Mouse (Mus musculus) spleen, postnatal 36 days (tissue): ENCODE measurements at regions not wholly inside any gene's neighbourhood (a gene's known extent, or its start where the extent isn't known, plus 50 kb on each side); places are given as distances from the start of the nearest gene placed in this dataset.

Experiments
- DNase-seq, 2 experiments: peaks; one replicate each; pipeline ENCODE4 v3.0.0; 2022; ENCODE audit warnings: low spot score in 2 of 2, mixed read lengths in 1 of 2

GRCm38 (mm10) chr19:15487576-15487975 is 459.6 kb downstream of the Psat1 start:
- DNase-seq = no peak

GRCm38 (mm10) chr19:15481605-15482004 is 465.5 kb downstream of the Psat1 start:
- no peak for DNase-seq

- DNase-seq = no peak
Measured at GRCm38 (mm10) chr19:15469541-15469940, 477.6 kb downstream of the Psat1 start.

GRCm38 (mm10) chr19:15466713-15467112 is 480.4 kb downstream of the Psat1 start:
- DNase-seq = no peak

GRCm38 (mm10) chr19:15465063-15465760 is 481.9 kb downstream of the Psat1 start:
- no peak for DNase-seq

GRCm38 (mm10) chr19:15457793-15458192 is 489.3 kb downstream of the Psat1 start:
- DNase-seq = no peak

- no peak for DNase-seq
Measured at GRCm38 (mm10) chr19:15456943-15457735, 490.0 kb downstream of the Psat1 start.

GRCm38 (mm10) chr19:15448989-15449388 is 498.1 kb downstream of the Psat1 start:
- no peak for DNase-seq

- no peak for DNase-seq
Measured at GRCm38 (mm10) chr19:15431798-15432197, 515.3 kb downstream of the Psat1 start.

GRCm38 (mm10) chr19:15421311-15421710 is 525.8 kb downstream of the Psat1 start:
- no peak for DNase-seq

GRCm38 (mm10) chr19:15398624-15399023 is 548.5 kb downstream of the Psat1 start:
- DNase-seq = no peak

GRCm38 (mm10) chr19:15371682-15372081 is 575.5 kb downstream of the Psat1 start:
- DNase-seq = no peak

GRCm38 (mm10) chr19:15366951-15367350 is 580.2 kb downstream of the Psat1 start:
- DNase-seq = no peak

- no peak for DNase-seq
Measured at GRCm38 (mm10) chr19:15357181-15357580, 590.0 kb downstream of the Psat1 start.

GRCm38 (mm10) chr19:15348356-15348755 is 598.8 kb downstream of the Psat1 start:
- no peak for DNase-seq

- no peak for DNase-seq
Measured at GRCm38 (mm10) chr19:15342229-15342628, 604.9 kb downstream of the Psat1 start.

GRCm38 (mm10) chr19:15340305-15340983 is 606.7 kb downstream of the Psat1 start:
- no peak for DNase-seq

GRCm38 (mm10) chr19:15339979-15340304 is 607.2 kb downstream of the Psat1 start:
- no peak for DNase-seq

- DNase-seq = no peak
Measured at GRCm38 (mm10) chr19:15330155-15330554, 617.0 kb downstream of the Psat1 start.

- DNase-seq = no peak
Measured at GRCm38 (mm10) chr19:15299474-15299873, 647.7 kb downstream of the Psat1 start.

- DNase-seq = no peak
Measured at GRCm38 (mm10) chr19:15285016-15285415, 662.1 kb downstream of the Psat1 start.

GRCm38 (mm10) chr19:15242781-15243180 is 644.9 kb upstream of the Tle4 start:
- no peak for DNase-seq
